Mouse (Mus musculus) erythroblast, embryonic 14.5 days (primary cell): ENCODE measurements around the gene Rbms3.

Experiments
- GATA1 ChIP-seq: IDR thresholded peaks from 2 replicates; pipeline ENCODE4 v1.6.1; 2012; ENCODE audit warnings: low read length, inconsistent platforms, mixed read lengths
- TAL1 ChIP-seq: IDR thresholded peaks from 3 replicates; pipeline ENCODE4 v1.6.1; 2012; ENCODE audit warnings: low read length, inconsistent platforms, mixed read lengths

- TF ChIP-seq GATA1 (no peak), TAL1 (no peak)
Observed at GRCm38 (mm10) chr9:117139971-117140370, 489.7 kb downstream of the Rbms3 start.
